Mouse (Mus musculus): Measurements from ENCODE around the gene 4930518I15Rik. TPM values are rescaled to one million over a fixed set of nuclear protein-coding genes. Genes with fewer than 3 reads are reported as not detected.
"Not testable (repeated sequence)": the region's sequence is repeated elsewhere in the genome, so short reads cannot be mapped to it uniquely, and the experiment has no call there.

The 4930518I15Rik gene
- total RNA-seq, 2 experiments from 2014 or later = 1.3 to 2.7 TPM

GRCm38 (mm10) chr2:156879541-156879940 is 21.8 kb upstream of the 4930518I15Rik start:
- no peak for DNase-seq (ENCODE audit: low spot score in 2 of 2)

- no peak for DNase-seq (ENCODE audit: low spot score in 2 of 2)
These were observed 20.0 kb upstream of the 4930518I15Rik start for GRCm38 (mm10) chr2:156877726-156878125.

DNA sequence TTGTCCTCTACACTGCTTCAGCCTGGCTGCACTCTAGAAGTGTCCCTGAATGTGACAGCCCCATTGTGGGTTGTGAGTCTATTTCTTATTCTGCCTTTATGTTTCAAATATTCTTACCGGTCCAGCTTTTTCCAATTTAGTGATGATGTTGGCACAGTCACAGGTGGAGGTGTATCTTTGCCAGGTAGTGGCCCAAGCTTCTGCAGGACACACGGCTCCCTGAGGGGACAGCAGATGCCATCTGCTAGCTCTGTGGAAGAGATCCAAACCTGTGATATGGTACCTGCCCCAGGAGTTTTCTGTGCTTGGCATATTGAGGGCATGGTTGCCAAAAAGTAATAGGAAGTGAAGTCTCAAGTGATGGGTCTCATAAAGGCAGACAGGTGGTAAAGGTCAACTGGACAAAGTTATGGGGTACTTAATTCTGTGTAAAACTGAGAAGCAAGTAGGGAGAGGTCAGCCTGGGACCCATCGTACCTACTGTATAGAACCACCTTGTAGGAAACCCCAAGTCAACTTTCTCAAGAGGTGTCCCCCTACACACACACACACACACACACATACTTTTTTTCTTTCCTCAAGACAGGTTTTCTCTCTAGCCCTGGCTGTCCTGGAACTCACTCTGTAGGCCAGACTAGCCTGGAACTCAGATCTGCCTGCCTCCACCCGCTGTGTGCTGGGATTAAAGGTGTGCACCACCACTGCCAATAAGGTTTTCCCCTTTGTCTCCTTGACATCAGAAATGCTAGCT is 17.2 kb upstream of the 4930518I15Rik start:
- DNase-seq (ENCODE audit: low spot score in 2 of 2) = no peak

- DNase-seq (ENCODE audit: low spot score in 2 of 2) = no peak
These were observed 16.5 kb upstream of the 4930518I15Rik start for GRCm38 (mm10) chr2:156874047-156874759.

GRCm38 (mm10) chr2:156873629-156874028 is 15.9 kb upstream of the 4930518I15Rik start:
- peak in 1 of 2 experiments; percentile 43 for DNase-seq (ENCODE audit: low spot score in 2 of 2)

DNA sequence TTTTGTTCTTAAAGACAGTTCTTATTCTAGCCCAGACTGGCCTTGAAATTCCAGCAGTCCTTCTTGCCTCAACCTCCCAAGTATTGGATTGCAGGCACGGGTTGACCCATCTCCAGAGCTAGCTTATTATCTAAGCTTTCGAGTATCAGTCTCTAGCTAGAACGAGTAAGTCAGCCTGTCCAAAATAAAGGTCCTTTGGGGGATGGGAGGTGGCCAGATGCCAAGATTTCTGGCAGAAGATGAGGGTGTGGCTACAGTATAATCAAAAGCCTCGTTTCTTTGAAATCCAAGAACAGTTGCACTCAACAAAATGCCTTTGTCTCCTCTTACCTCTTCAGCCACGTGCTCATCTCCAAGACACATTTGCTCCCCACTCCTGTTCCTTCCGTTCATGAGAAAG is 12.8 kb upstream of the 4930518I15Rik start:
- peak in 1 of 2 experiments; percentile 26 for DNase-seq (ENCODE audit: low spot score in 2 of 2)

DNA sequence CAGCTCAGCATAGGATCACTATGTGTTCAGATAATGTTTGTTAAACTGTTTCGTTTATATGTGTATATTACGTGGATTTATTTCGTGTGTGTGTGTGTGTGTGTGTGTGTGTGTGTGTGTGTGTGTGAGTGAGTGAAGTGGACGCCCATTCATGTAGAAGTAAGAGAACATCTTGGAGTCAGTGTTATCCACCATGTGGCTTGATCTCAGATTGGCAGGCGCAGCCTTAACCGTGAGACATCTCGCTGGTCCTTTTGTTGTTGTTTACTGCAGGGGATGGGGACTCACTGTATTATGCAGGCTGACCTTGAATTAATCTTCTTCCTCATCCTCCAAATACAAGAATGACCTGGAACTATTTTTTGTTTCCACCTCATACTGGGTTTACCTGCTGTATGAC is 11.8 kb upstream of the 4930518I15Rik start:
- no peak for DNase-seq (ENCODE audit: low spot score in 2 of 2)

DNA sequence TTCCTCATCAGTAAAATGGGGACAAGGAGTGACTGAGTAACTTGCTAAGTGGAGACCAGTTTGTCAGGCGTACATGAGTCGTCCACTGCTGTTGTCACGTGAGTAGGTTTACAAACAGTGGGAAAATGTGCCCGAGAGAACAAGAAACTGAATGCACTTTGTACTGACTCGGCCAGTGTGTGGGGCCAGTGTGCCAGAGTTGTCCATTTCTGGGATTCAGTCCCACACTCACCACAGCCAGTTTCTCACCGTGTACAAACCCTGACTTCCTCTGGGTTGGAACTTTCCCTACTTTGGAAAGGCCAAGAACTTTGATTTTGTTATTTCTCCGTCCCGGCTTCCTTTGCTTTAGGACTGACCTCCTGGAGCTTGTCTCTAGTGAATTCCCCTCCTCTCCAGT is 11.2 kb upstream of the 4930518I15Rik start:
- DNase-seq (ENCODE audit: low spot score in 2 of 2) = no peak

DNA sequence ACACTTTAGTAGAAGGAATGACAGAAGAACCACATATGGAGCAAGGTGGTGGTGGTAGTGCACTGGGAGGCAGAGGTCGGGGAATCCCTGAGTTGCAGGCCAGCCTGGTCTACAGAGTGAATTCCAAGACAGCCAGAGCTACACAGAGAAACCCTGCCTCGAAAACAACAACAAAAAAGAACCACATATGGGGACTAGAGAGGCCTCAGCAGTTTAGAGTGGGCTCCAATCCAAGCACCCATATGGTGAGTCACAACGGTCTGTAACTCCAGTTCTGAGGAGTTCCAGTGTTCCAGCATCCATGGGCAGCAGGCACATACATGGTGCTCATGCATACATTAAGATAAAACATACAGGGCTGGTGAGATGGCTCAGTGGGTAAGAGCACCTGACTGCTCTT is 6.7 kb upstream of the 4930518I15Rik start:
- no peak for DNase-seq (ENCODE audit: low spot score in 2 of 2)

- DNase-seq (ENCODE audit: low spot score in 2 of 2) = peak in 1 of 2 experiments; percentile 26
These were observed 5.9 kb upstream of the 4930518I15Rik start for GRCm38 (mm10) chr2:156863487-156864160.

GRCm38 (mm10) chr2:156862772-156863486 is 5.2 kb upstream of the 4930518I15Rik start, which contains the start of gene Rab5if:
Gene Rab5if (plus strand): TSS chr2:156863128.
- peak; percentile 97 to 99 for DNase-seq (ENCODE audit: low spot score in 2 of 2)

- peak in 1 of 2 experiments; percentile 21 for DNase-seq (ENCODE audit: low spot score in 2 of 2)
These were observed 4.4 kb upstream of the 4930518I15Rik start for GRCm38 (mm10) chr2:156862041-156862717.

DNA sequence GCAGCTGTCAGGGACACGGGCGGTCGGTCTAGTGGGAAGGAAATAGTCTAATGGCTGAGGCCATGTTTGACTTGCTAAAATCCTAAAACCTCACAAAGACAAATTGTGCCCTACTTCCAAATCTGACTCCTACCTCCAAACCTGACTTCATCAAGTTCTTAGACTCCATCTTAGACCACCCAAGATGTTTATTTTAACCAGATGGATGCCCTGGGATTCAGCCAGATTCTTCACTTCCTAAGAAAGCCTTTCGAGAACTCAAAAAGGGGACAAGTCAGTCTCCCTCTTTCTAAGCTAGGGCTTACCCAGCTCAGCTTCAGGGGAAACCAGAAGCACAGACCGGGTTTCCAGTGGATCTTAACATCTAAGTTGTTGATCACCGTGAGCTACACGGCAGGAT is 925 bp upstream of the 4930518I15Rik start:
- DNase-seq (ENCODE audit: low spot score in 2 of 2) = no peak

GRCm38 (mm10) chr2:156857385-156857791 is 358 bp downstream of the 4930518I15Rik start:
- DNase-seq (ENCODE audit: low spot score in 2 of 2) = no peak

GRCm38 (mm10) chr2:156856311-156856710 is 1.4 kb downstream of the 4930518I15Rik start:
- no peak for DNase-seq (ENCODE audit: low spot score in 2 of 2)

DNA sequence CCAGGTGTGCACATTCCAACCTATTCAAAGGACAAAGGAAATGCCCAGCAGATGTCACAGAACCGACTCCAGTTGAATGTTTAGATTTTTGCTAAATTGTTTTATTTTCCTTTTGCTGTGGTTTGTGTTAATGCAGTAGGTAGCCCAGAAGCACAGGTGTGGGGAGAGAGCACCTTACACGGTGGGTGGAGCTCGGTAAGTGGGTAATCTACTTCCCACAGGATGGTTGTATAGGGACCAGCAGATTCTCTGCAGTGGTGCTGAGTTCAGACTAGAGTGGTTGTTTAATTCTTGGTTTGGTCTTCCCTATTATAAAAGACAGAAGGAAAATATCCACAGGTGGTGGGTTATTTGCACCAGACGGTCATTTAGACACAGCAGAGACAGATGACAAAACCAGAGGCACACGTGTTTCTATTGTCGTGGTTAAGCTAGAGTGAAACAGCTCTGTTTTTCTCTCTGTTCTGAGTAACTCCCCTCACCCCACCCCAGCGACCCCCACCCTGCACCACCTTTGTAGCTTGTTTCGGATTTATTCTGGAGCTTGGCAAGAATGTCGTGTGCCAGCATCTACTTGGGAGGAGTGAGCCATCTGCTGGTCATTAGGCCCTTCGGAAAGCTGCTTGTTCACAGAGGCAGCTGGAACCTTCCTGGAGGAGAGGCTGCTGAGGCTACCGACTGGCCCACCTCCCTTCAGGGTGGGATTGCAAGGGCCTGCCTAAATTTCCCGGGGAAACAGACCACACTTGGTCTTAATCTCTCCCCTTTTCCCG is 3.6 kb downstream of the 4930518I15Rik start:
- not testable (repeated sequence) for DNase-seq (ENCODE audit: low spot score in 2 of 2)

DNA sequence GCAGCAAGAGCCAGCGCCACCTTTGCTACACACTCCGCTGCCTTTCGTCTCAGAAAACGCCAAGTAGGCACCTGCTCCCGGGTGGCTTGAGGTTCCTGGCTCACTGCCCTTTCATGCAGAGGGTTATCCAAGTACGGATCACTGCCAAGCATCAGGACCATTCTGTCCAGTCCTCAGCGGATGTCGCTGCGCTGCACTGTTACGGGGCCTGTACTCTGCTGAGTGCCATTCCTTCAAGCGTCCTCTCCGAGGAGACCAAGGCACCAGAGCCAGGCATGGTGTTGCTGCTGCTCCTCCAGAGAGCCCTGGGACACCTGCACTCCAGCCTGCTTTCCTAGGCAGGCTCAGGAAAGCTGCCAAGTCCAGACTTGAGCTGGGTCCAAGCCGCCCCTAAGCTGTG is 4.2 kb downstream of the 4930518I15Rik start:
- not testable (repeated sequence) for DNase-seq (ENCODE audit: low spot score in 2 of 2)

- no peak for DNase-seq (ENCODE audit: low spot score in 2 of 2)
These were observed 7.2 kb downstream of the 4930518I15Rik start for GRCm38 (mm10) chr2:156850505-156850904.

DNA sequence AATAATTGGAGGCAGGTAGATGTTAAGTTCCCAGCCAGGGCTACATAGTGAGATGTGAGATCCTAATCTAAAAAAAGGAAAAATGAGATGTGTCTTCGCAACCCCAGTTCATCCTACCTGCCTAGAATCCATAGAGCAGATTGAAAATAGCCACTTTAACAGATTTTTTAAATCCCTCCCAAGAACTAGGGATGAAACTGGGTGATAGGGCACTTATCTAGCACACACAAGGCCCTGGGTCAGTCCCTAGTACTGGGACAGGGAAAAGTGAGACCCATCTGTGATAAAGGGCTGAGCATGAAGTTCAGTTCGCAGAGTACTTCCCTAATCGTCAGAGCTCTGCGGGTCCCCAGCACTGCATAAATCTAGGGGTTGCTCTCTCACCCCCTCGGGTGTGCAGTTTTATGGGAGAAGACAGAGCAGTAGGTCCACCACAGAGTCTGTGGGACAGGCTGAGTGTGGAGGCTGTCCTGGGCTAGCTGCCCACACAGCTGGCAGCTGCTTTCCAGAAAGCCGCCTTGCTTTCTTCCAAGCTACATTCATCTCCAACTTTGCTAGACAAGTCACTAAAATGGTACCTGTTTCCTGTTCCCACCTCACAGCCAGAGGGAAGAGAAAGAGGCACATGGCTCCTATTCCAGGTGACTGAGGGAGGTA is 9.1 kb downstream of the 4930518I15Rik start:
- peak in 1 of 2 experiments; percentile 27 for DNase-seq (ENCODE audit: low spot score in 2 of 2)

Measured in gastrocnemius, postnatal 4 days (tissue).